Mouse (Mus musculus) ES-E14 (cell line): ENCODE results near the gene Tex52.

ENCODE experiments used
- CHD2 ChIP-seq: IDR thresholded peaks from 2 replicates; pipeline ENCODE4 v1.6.1; 2014; ENCODE audit warnings: mild to moderate bottlenecking, low read depth, low read length, inconsistent platforms
- HCFC1 ChIP-seq: IDR thresholded peaks from 2 replicates; pipeline ENCODE4 v1.6.1; 2012; ENCODE audit warnings: low read length, inconsistent platforms, borderline replicate concordance; ENCODE audit not compliant: insufficient read depth
- ZC3H11A ChIP-seq: IDR thresholded peaks from 2 replicates; pipeline ENCODE4 v1.6.1; 2012; ENCODE audit warnings: low read depth, mild to moderate bottlenecking, inconsistent platforms, low read length, borderline replicate concordance
- ZNF384 ChIP-seq: IDR thresholded peaks from 2 replicates; pipeline ENCODE4 v1.6.1; 2012; ENCODE audit warnings: low read depth, low read length, inconsistent platforms

DNA sequence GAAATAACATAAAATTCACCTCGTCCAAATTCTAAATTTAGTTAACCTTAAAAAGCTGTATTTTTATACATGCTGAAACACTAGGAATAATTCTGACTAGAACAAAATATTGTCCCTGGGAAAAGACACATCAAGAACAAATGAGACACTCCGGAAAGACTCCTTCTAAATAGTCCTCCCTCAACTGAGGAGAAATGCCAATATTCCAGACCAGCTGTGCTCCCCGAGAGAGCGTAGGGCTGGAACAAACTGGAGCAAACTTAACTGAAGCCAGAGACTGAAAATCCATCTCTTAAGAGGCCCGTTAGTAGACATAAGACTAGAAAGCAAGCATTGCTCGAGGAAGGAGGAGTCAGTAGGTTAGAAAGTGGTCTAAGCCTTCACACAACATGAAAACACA is 28.5 kb upstream of the Tex52 start:
- TF ChIP-seq HCFC1: no peak
- no peak for TF ChIP-seq ZNF384
- no peak for TF ChIP-seq ZC3H11A
- TF ChIP-seq CHD2: no peak
